Mouse (Mus musculus) heart, embryonic 16.5 days (tissue): ENCODE results near the gene Svs4. TPM values are rescaled to one million over a fixed set of nuclear protein-coding genes. Genes with fewer than 3 reads are reported as not detected.
"Not testable (repeated sequence)": the region's sequence is repeated elsewhere in the genome, so short reads cannot be mapped to it uniquely, and the experiment has no call there.

Experiments used
- ATAC-seq: fragments of 200-750 bp; cut with Nextera tagmentation; replicated peaks from 2 replicates; pipeline ENCODE4 v1.8.0; 2017; ENCODE audit warnings: moderate number of reproducible peaks; ENCODE audit not compliant: insufficient read depth, low FRiP score; ENCODE audit errors: extremely low read depth
- H3K27ac ChIP-seq: fragments of 300-500 bp; sonication (generic); 2 replicates; pipeline ENCODE4 v1.5.1; 2014; ENCODE audit warnings: mild to moderate bottlenecking, low read length, control low read depth, moderate library complexity
- H3K27me3 ChIP-seq: fragments of 300-500 bp; sonication (generic); 2 replicates; pipeline ENCODE4 v1.6.1; 2014; ENCODE audit warnings: low read length, mixed read lengths; ENCODE audit not compliant: control insufficient read depth, insufficient read depth
- H3K36me3 ChIP-seq: fragments of 300-500 bp; sonication (generic); 2 replicates; pipeline ENCODE4 v1.6.1; 2014; ENCODE audit not compliant: control insufficient read depth, insufficient read depth
- H3K4me1 ChIP-seq: fragments of 300-500 bp; sonication (generic); 2 replicates; pipeline ENCODE4 v1.6.1; 2014; ENCODE audit warnings: low read length, mixed read lengths; ENCODE audit not compliant: control insufficient read depth, insufficient read depth
- H3K4me2 ChIP-seq: fragments of 300-500 bp; sonication (generic); 2 replicates; pipeline ENCODE4 v1.6.1; 2014; ENCODE audit warnings: low read depth, mild to moderate bottlenecking, control low read depth, low read length
- H3K4me3 ChIP-seq: fragments of 300-500 bp; sonication (generic); 2 replicates; pipeline ENCODE4 v1.5.1; 2014; ENCODE audit warnings: mild to moderate bottlenecking, control low read depth, low read length
- H3K9ac ChIP-seq: fragments of 300-500 bp; sonication (generic); 2 replicates; pipeline ENCODE4 v1.6.1; 2014; ENCODE audit warnings: low read length, control low read depth
- H3K9me3 ChIP-seq: fragments of 300-500 bp; sonication (generic); replicated peaks from 2 replicates; pipeline ENCODE4 v1.6.1; 2016; ENCODE audit warnings: low read length; ENCODE audit not compliant: control insufficient read depth
- WGBS: fragments of 180-500 bp; shearing (Covaris S2); extraction: QIAGEN DNeasy Blood & Tissue Kit; methylation state at CpG from one replicate; pipeline ENCODE4 v1.1.7; 2014; 5-methylcytosine and 5-hydroxymethylcytosine counted together
- polyA plus RNA-seq: library from polyadenylated mRNA; unstranded; fragments of >200 nt; fragmentation: Nextera tagmentation; extraction: Ambion mirVana; gene quantifications from 2 replicates; pipeline ENCODE4 v1.2.1, GENCODE M21; 2015

The Svs4 gene
- polyA plus RNA-seq, result not detected in 2 replicates

GRCm38 (mm10) chr2:164278359-164278758, at the start of gene Svs4:
TSS of gene Svs4 (minus strand) at chr2:164278459.
- no peak within 1 kb of the TSS for H3K4me2 ChIP-seq
- H3K27ac ChIP-seq, result no peak within 1 kb of the TSS
- no peaks in the 10 kb centered on the region for H3K9me3 ChIP-seq
- H3K27me3 ChIP-seq, result no peaks in the 10 kb centered on the region
- ATAC-seq, result no peak
- no peaks in the 10 kb centered on the region for H3K36me3 ChIP-seq
- H3K4me3 ChIP-seq, result no peak within 1 kb of the TSS
- 79% methylated on average over 4 of the region's 4 CpGs for WGBS
- no peak within 1 kb of the TSS for H3K9ac ChIP-seq
- no peaks in the 10 kb centered on the region for H3K4me1 ChIP-seq

GRCm38 (mm10) chr2:164320983-164321382, 42.7 kb upstream of the Svs4 start:
- H3K4me1 ChIP-seq, result no peaks in the 10 kb centered on the region
- H3K9me3 ChIP-seq, result no peaks in the 10 kb centered on the region
- no peak overlapping the region for H3K27ac ChIP-seq
- no peak overlapping the region for H3K4me3 ChIP-seq
- no peak for ATAC-seq
- no peak overlapping the region for H3K9ac ChIP-seq
- no peaks in the 10 kb centered on the region for H3K36me3 ChIP-seq
- H3K4me2 ChIP-seq, result no peak overlapping the region
- whole genome bisulfite sequencing, result 80% methylated on average over 6 of the region's 6 CpGs
- H3K27me3 ChIP-seq, result no peaks in the 10 kb centered on the region

GRCm38 (mm10) chr2:164316451-164316850, 38.2 kb upstream of the Svs4 start, which contains the start of gene Svs6:
TSS of gene Svs6 (plus strand) at chr2:164316751.
- not testable (repeated sequence) for H3K36me3 ChIP-seq, H3K27ac ChIP-seq, H3K4me2 ChIP-seq, ATAC-seq, H3K27me3 ChIP-seq, H3K4me3 ChIP-seq, H3K4me1 ChIP-seq, H3K9ac ChIP-seq, H3K9me3 ChIP-seq
- WGBS, result 74% methylated on average over 1 of the region's 1 CpGs

- not testable (repeated sequence) for H3K9ac ChIP-seq, H3K4me1 ChIP-seq, H3K9me3 ChIP-seq, H3K4me2 ChIP-seq, H3K4me3 ChIP-seq, H3K27ac ChIP-seq, ATAC-seq, H3K36me3 ChIP-seq, H3K27me3 ChIP-seq
Measured at GRCm38 (mm10) chr2:164315460-164315859, 37.2 kb upstream of the Svs4 start.

GRCm38 (mm10) chr2:164312599-164312998, 34.3 kb upstream of the Svs4 start:
- Histone ChIP-seq H3K4me1 (no peaks in the 10 kb centered on the region), H3K4me2 (no peak overlapping the region), H3K27me3 (no peaks in the 10 kb centered on the region), H3K9me3 (no peaks in the 10 kb centered on the region), H3K4me3 (no peak overlapping the region), H3K9ac (no peak overlapping the region), H3K27ac (no peak overlapping the region), H3K36me3 (no peaks in the 10 kb centered on the region)
- no peak for ATAC-seq
- WGBS, result 72% methylated on average over 5 of the region's 5 CpGs

GRCm38 (mm10) chr2:164288968-164289367, 10.7 kb upstream of the Svs4 start, which contains the start of gene Svs3a:
TSS of gene Svs3a (plus strand) at chr2:164289268.
- 67% methylated on average over 1 of the region's 1 CpGs for WGBS
- H3K4me1 ChIP-seq, H3K4me2 ChIP-seq, H3K36me3 ChIP-seq, H3K9me3 ChIP-seq, H3K27ac ChIP-seq, H3K27me3 ChIP-seq, H3K9ac ChIP-seq, ATAC-seq, H3K4me3 ChIP-seq: not testable (repeated sequence)

GRCm38 (mm10) chr2:164256540-164256939, 21.7 kb downstream of the Svs4 start, which contains the start of gene Svs3b:
TSS of gene Svs3b (minus strand) at chr2:164256640.
- ATAC-seq, H3K27ac ChIP-seq, H3K4me1 ChIP-seq, H3K27me3 ChIP-seq, H3K36me3 ChIP-seq, H3K4me3 ChIP-seq, H3K9me3 ChIP-seq, H3K4me2 ChIP-seq, H3K9ac ChIP-seq: not testable (repeated sequence)
- 72% methylated on average over 1 of the region's 1 CpGs for WGBS

- H3K4me2 ChIP-seq, result no peak within 1 kb of the TSS
- no peaks in the 10 kb centered on the region for H3K27me3 ChIP-seq
- 76% methylated on average over 3 of the region's 3 CpGs for WGBS
- H3K9ac ChIP-seq, result no peak within 1 kb of the TSS
- H3K9me3 ChIP-seq, result no peaks in the 10 kb centered on the region
- H3K36me3 ChIP-seq, result no peaks in the 10 kb centered on the region
- H3K4me3 ChIP-seq, result no peak within 1 kb of the TSS
- peaks cover 12% of the 10 kb centered on the region for H3K4me1 ChIP-seq
- ATAC-seq, result no peak
- no peak within 1 kb of the TSS for H3K27ac ChIP-seq
Measured at GRCm38 (mm10) chr2:164238366-164238765, 39.9 kb downstream of the Svs4 start, which contains the start of gene Svs2. TSS of gene Svs2 (minus strand) at chr2:164238466.

GRCm38 (mm10) chr2:164232671-164233070, 45.6 kb downstream of the Svs4 start:
- no peak overlapping the region for H3K4me2 ChIP-seq
- no peak overlapping the region for H3K9ac ChIP-seq
- no peak overlapping the region for H3K27ac ChIP-seq
- H3K9me3 ChIP-seq, result no peaks in the 10 kb centered on the region
- no peak overlapping the region for H3K4me3 ChIP-seq
- no peaks in the 10 kb centered on the region for H3K4me1 ChIP-seq
- no peaks in the 10 kb centered on the region for H3K36me3 ChIP-seq
- no peaks in the 10 kb centered on the region for H3K27me3 ChIP-seq
- ATAC-seq, result no peak
- WGBS, result 76% methylated on average over 8 of the region's 8 CpGs
